Mouse (Mus musculus): Measurements from ENCODE around the gene Zfp385a.

DNA sequence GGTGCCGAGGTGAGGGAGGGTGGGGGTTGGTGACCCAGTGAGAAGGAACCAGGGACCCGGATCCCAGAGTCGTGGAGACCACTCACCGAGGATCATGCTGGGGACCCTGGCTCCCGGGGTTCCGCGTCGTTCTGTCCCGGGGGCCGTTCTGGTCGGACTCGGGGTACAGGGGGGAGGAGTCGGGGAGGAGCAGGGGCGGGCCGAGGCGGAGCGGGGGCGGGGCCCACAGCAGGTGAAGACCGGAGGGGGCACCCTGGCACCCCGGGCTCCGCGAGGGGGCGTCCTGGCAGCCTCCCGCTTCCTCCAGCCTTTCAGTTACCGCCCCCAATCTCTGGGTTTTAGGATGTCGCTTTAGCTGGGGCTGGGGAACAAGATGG lies at the start of gene Zfp385a:
- TF ChIP-seq CTCF (IDR thresholded peaks at IDR 0.05; ENCODE audit: low read depth): peak; percentile 36; the same call in 1 of the 2 replicates
- no peak for TF ChIP-seq EP300 (IDR thresholded peaks at IDR 0.05; ENCODE audit: low read depth)

Measured in liver, postnatal 0 days (tissue).